Mouse (Mus musculus): ENCODE results near the gene Rasgef1b. TPM values are rescaled to one million over a fixed set of nuclear protein-coding genes. Genes with fewer than 3 reads are reported as not detected.

The Rasgef1b gene
- polyA plus RNA-seq, 1 experiment from 2014 or later: 3.6 TPM

DNA sequence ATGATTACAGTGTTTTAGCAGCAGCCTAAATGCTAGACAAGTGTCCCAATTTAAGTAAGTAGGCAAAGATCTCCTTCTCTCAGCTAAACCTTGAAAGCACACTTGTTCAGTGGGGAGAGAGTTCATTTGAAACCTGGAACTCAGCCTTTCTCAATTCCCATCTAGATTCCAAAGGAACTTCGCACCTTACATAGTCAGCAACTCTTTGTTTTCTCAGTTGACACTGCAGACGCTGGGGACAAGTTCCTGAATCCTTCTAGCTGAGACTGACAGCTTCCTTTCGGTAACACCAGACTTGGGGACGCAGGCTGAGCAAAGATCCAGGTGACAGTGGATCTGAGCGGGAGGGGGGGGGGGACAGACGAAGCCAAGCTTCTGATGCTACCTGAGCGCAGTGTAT is 481.4 kb downstream of the Rasgef1b start:
- Histone ChIP-seq H3K9me3 (ENCODE audit: control insufficient read depth) (no peaks in the 10 kb centered on the region), H3K27me3 (replicated peaks; ENCODE audit: control insufficient read depth, insufficient read depth, low read length) (no peaks in the 10 kb centered on the region), H3K36me3 (ENCODE audit: control insufficient read depth, insufficient read depth) (no peaks in the 10 kb centered on the region), H3K4me2 (replicated peaks; ENCODE audit: low read depth) (no peak overlapping the region), H3K27ac (ENCODE audit: low read depth, low read length) (no peak overlapping the region), H3K4me3 (ENCODE audit: low read depth, low read length) (no peak overlapping the region), H3K9ac (ENCODE audit: low read depth, low read length) (no peak overlapping the region), H3K4me1 (replicated peaks; ENCODE audit: control insufficient read depth, insufficient read depth, low read length) (peaks cover 6% of the 10 kb centered on the region; the same call in 1 of the 2 replicates)
- no peak for TF ChIP-seq CTCF (IDR thresholded peaks at IDR 0.05; ENCODE audit: low read depth)
- WGBS: 78% methylated on average over 7 of the region's 7 CpGs
- ATAC-seq: no peak

DNA sequence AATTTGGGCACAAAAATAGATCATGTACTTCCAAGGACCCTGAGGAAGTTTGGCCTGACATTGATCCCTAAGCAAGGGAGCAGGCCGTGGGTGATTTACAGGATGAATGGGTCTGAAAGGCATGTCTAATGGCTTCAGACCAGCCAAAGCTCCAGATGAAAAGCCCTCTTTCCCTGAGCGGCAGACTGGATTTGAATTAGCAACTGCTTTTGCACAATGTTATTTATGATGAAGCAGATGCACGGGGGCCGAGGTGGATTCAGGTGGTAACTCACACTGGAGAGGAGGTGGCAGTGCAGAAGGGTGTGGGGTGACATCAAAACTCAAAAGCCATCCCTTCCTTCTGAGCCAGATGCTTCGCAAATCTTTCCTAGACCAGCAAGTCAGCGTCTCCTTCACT is 481.9 kb downstream of the Rasgef1b start:
- ATAC-seq: no peak
- TF ChIP-seq CTCF (IDR thresholded peaks at IDR 0.05; ENCODE audit: low read depth): no peak
- Histone ChIP-seq H3K27ac (ENCODE audit: low read depth, low read length) (no peak overlapping the region), H3K27me3 (replicated peaks; ENCODE audit: control insufficient read depth, insufficient read depth, low read length) (no peaks in the 10 kb centered on the region), H3K4me1 (replicated peaks; ENCODE audit: control insufficient read depth, insufficient read depth, low read length) (peaks cover 6% of the 10 kb centered on the region; the same call in 1 of the 2 replicates), H3K9me3 (ENCODE audit: control insufficient read depth) (no peaks in the 10 kb centered on the region), H3K4me3 (ENCODE audit: low read depth, low read length) (no peak overlapping the region), H3K9ac (ENCODE audit: low read depth, low read length) (no peak overlapping the region), H3K4me2 (replicated peaks; ENCODE audit: low read depth) (no peak overlapping the region), H3K36me3 (ENCODE audit: control insufficient read depth, insufficient read depth) (no peaks in the 10 kb centered on the region; the same call in 1 of the 2 replicates)
- 83% methylated on average over 6 of the region's 6 CpGs for WGBS

DNA sequence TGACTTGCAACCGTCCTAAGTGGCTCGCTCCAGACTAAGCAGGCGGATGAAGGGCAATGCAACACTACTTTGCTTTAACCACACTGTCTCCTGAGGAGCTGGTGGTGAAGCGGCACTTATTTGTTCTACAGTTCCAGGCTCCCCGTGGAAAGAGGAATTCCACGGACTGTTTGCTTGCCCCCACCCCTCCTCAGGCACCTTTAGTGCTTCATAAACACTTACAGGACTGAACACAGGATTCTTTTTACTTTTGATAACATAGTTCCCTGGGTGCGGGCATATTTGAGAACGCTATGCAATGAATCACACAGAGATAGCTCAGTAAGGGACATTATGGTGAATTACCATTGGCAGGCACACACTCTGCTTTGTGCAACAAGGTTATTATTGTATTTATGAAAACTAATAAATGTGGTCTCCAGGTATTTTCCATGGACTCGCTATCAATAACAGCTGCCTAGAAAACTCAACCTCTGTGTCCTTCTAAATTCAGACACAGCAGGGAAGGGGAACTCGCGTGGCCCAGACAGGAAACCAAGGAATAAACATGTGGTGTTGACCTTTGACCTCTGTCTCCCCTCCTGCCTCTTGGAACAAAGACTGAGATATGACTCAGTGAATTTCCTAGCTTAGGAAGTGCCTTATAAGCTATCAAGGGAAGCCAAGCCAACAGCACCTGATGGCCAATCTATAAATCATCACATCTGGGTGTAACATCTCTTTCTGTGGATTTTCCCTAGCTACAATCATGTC is 486.7 kb downstream of the Rasgef1b start:
- H3K27me3 ChIP-seq (replicated peaks; ENCODE audit: control insufficient read depth, insufficient read depth, low read length): no peaks in the 10 kb centered on the region
- 65% methylated on average over 11 of the region's 11 CpGs for WGBS
- H3K36me3 ChIP-seq (ENCODE audit: control insufficient read depth, insufficient read depth): peaks cover 22% of the 10 kb centered on the region
- H3K9ac ChIP-seq (ENCODE audit: low read depth, low read length): no peak overlapping the region
- H3K9me3 ChIP-seq (ENCODE audit: control insufficient read depth): no peaks in the 10 kb centered on the region
- H3K4me3 ChIP-seq (ENCODE audit: low read depth, low read length): no peak overlapping the region
- H3K4me1 ChIP-seq (replicated peaks; ENCODE audit: control insufficient read depth, insufficient read depth, low read length): no peaks in the 10 kb centered on the region
- ATAC-seq: peak; percentile 43; the same call in 1 of the 2 replicates
- H3K4me2 ChIP-seq (replicated peaks; ENCODE audit: low read depth): no peak overlapping the region
- H3K27ac ChIP-seq (ENCODE audit: low read depth, low read length): no peak overlapping the region
- no peak for TF ChIP-seq CTCF (IDR thresholded peaks at IDR 0.05; ENCODE audit: low read depth)

DNA sequence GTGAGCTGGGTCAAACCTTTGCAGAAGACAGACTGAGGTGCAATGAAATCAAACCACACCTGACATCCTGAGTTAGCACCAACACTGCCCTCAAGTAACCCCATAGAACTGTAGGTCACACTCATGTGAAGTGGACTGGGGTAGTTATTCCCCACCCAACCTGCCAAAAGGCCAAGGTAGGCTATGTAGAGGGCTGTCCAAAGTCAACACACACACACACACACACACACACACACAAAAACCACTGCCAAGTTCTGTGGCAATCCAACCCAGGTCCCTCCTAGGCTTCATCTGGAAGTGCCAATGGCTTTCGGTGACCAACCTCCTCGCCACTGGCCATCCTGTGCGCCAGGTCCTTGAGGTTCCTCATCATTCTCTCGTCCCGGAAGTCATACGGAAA is 488.4 kb downstream of the Rasgef1b start:
- no peak for ATAC-seq
- no peak overlapping the region for H3K4me3 ChIP-seq (ENCODE audit: low read depth, low read length)
- no peaks in the 10 kb centered on the region for H3K9me3 ChIP-seq (ENCODE audit: control insufficient read depth)
- no peak overlapping the region for H3K9ac ChIP-seq (ENCODE audit: low read depth, low read length)
- H3K4me1 ChIP-seq (replicated peaks; ENCODE audit: control insufficient read depth, insufficient read depth, low read length): no peaks in the 10 kb centered on the region
- no peak for TF ChIP-seq CTCF (IDR thresholded peaks at IDR 0.05; ENCODE audit: low read depth)
- H3K4me2 ChIP-seq (replicated peaks; ENCODE audit: low read depth): no peak overlapping the region
- peaks cover 22% of the 10 kb centered on the region for H3K36me3 ChIP-seq (ENCODE audit: control insufficient read depth, insufficient read depth)
- no peak overlapping the region for H3K27ac ChIP-seq (ENCODE audit: low read depth, low read length)
- 92% methylated on average over 6 of the region's 6 CpGs for WGBS
- no peaks in the 10 kb centered on the region for H3K27me3 ChIP-seq (replicated peaks; ENCODE audit: control insufficient read depth, insufficient read depth, low read length)

DNA sequence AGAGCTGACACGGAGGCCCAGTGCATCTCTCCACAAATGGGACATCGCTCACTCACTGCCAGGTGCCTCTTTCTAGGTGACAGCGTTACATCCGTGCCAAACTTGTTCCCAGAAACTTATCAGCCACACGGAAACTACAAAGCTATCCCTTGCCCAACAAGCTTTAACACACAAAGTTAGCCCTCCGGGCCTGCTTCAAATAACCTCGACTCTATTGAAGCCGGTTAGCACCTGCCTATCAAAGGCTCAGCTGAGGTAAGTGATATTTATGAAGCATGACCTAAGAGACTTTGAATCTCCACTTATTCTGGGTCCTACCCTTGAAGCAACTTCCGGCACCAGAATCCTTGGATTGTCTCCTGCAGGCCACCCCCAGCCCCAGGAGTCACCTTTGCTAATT is 489.2 kb downstream of the Rasgef1b start:
- H3K36me3 ChIP-seq (ENCODE audit: control insufficient read depth, insufficient read depth): peaks cover 23% of the 10 kb centered on the region
- no peaks in the 10 kb centered on the region for H3K9me3 ChIP-seq (ENCODE audit: control insufficient read depth)
- H3K9ac ChIP-seq (ENCODE audit: low read depth, low read length): no peak overlapping the region
- WGBS: 89% methylated on average over 9 of the region's 9 CpGs
- TF ChIP-seq CTCF (IDR thresholded peaks at IDR 0.05; ENCODE audit: low read depth): no peak
- no peaks in the 10 kb centered on the region for H3K4me1 ChIP-seq (replicated peaks; ENCODE audit: control insufficient read depth, insufficient read depth, low read length)
- no peak for ATAC-seq
- H3K27me3 ChIP-seq (replicated peaks; ENCODE audit: control insufficient read depth, insufficient read depth, low read length): no peaks in the 10 kb centered on the region
- H3K27ac ChIP-seq (ENCODE audit: low read depth, low read length): no peak overlapping the region
- H3K4me2 ChIP-seq (replicated peaks; ENCODE audit: low read depth): no peak overlapping the region
- H3K4me3 ChIP-seq (ENCODE audit: low read depth, low read length): no peak overlapping the region

DNA sequence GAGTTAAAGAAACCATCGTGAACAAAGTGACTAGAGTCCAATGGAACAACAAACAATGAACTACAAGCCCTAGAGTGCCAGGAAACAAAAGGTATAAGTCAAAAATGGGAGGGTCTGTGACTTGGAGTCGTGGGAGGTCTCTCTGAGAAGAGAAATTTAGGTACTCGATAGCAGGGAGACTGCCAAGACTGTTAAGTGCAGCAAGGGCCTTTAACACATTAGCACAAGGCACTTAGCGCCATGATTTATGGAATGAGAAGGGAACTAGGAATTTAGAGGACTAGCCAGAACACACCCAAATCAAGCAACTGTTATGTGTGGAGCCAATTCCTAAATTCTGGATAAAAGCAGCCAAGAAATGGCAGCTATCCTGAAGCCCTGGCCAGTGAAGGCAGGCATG is 490.7 kb downstream of the Rasgef1b start:
- H3K4me1 ChIP-seq (replicated peaks; ENCODE audit: control insufficient read depth, insufficient read depth, low read length): no peaks in the 10 kb centered on the region
- H3K27ac ChIP-seq (ENCODE audit: low read depth, low read length): no peak overlapping the region
- 80% methylated on average over 4 of the region's 4 CpGs for WGBS
- no peak for TF ChIP-seq CTCF (IDR thresholded peaks at IDR 0.05; ENCODE audit: low read depth)
- H3K36me3 ChIP-seq (ENCODE audit: control insufficient read depth, insufficient read depth): peaks cover 34% of the 10 kb centered on the region
- no peak for ATAC-seq
- H3K27me3 ChIP-seq (replicated peaks; ENCODE audit: control insufficient read depth, insufficient read depth, low read length): no peaks in the 10 kb centered on the region
- no peak overlapping the region for H3K4me2 ChIP-seq (replicated peaks; ENCODE audit: low read depth)
- no peaks in the 10 kb centered on the region for H3K9me3 ChIP-seq (ENCODE audit: control insufficient read depth)
- no peak overlapping the region for H3K9ac ChIP-seq (ENCODE audit: low read depth, low read length)
- no peak overlapping the region for H3K4me3 ChIP-seq (ENCODE audit: low read depth, low read length)
